Mouse (Mus musculus) layer of hippocampus, adult 9-11 months (tissue): ENCODE results near the gene Spry1.

Experiments used
- DNase-seq: peaks from one replicate; pipeline ENCODE4 v3.0.0; 2022

The Spry1 gene

GRCm38 (mm10) chr3:37641796-37642680 lies 2.3 kb downstream of the Spry1 start:
- DNase-seq: no peak

GRCm38 (mm10) chr3:37642681-37643214 lies 3.0 kb downstream of the Spry1 start:
- DNase-seq: no peak

GRCm38 (mm10) chr3:37643411-37643810 lies 3.7 kb downstream of the Spry1 start:
- DNase-seq: no peak

GRCm38 (mm10) chr3:37643903-37644302 lies 4.2 kb downstream of the Spry1 start:
- no peak for DNase-seq

GRCm38 (mm10) chr3:37645061-37645460 lies 5.3 kb downstream of the Spry1 start:
- no peak for DNase-seq

GRCm38 (mm10) chr3:37646221-37646620 lies 6.5 kb downstream of the Spry1 start:
- DNase-seq: no peak

- no peak for DNase-seq
Observed at GRCm38 (mm10) chr3:37647225-37647624, 7.5 kb downstream of the Spry1 start.

- no peak for DNase-seq
Observed at GRCm38 (mm10) chr3:37648244-37648643, 8.5 kb downstream of the Spry1 start.

- no peak for DNase-seq
Observed at GRCm38 (mm10) chr3:37649281-37649680, 9.5 kb downstream of the Spry1 start.

- no peak for DNase-seq
Observed at GRCm38 (mm10) chr3:37652537-37652936, 12.8 kb downstream of the Spry1 start.

GRCm38 (mm10) chr3:37653935-37654729 lies 14.4 kb downstream of the Spry1 start:
- DNase-seq: no peak

GRCm38 (mm10) chr3:37654787-37655186 lies 15.0 kb downstream of the Spry1 start:
- DNase-seq: no peak

GRCm38 (mm10) chr3:37655933-37656633 lies 16.3 kb downstream of the Spry1 start:
- no peak for DNase-seq

- no peak for DNase-seq
Observed at GRCm38 (mm10) chr3:37657009-37657408, 17.3 kb downstream of the Spry1 start.

GRCm38 (mm10) chr3:37658155-37658554 lies 18.4 kb downstream of the Spry1 start:
- DNase-seq: no peak

GRCm38 (mm10) chr3:37659621-37660020 lies 19.9 kb downstream of the Spry1 start:
- DNase-seq: no peak

- DNase-seq: no peak
Observed at GRCm38 (mm10) chr3:37666291-37667118, 26.8 kb downstream of the Spry1 start.

GRCm38 (mm10) chr3:37667119-37667467 lies 27.3 kb downstream of the Spry1 start:
- no peak for DNase-seq

- no peak for DNase-seq
Observed at GRCm38 (mm10) chr3:37667736-37668135, 28.0 kb downstream of the Spry1 start.

GRCm38 (mm10) chr3:37668652-37669051 lies 28.9 kb downstream of the Spry1 start:
- no peak for DNase-seq

- DNase-seq: no peak
Observed at GRCm38 (mm10) chr3:37669100-37669499, 29.4 kb downstream of the Spry1 start.
